8 mouse cellular contexts compared by ENCODE assay signal in the genomic region with DNA sequence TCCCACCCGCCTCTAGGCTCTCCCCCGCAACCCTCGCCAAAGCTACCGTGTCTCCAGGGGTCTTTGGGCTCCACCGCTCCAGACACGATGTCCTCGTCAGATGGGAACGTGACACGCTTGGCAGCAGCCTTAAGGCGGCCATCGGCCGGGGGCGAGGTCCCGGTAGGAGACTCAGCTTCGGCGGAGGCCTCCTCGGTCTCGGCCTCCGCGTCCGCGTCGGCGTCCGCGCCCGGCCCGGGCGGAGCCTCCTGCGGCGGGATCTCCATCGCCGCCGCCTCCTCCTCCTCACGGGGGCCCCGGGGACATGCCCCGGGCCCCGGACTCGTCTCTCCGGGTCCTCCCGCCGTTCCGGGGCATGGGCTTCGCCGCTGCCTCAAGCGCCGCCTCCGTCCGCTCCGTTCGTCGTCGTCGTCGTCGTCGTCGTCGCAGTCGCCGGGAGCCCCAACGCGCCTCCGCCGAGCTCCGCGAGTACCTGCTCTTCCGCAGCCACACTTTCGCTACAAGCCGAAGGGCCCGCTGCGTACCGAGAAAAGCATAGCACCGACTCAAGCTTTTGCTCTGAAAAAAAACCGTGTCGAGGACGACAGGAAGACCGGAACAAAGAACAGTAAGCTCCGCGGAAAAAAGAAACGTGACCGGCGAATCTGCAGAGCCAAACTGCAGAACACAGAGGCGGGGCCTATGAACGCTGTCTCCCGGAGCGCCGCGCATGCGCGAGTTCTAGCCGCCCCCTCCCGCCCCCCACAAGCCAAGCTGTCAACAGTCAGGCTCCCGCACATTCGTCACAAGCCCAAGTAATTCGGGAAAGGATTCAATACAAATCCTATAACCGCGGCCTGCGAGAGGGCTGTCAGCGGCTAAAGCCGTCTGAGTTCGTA. TPM values are rescaled to one million over a fixed set of nuclear protein-coding genes. Genes with fewer than 3 reads are reported as not detected.
DNase-seq lines count a peak whose midpoint lies in the region; ATAC-seq and TF ChIP-seq lines count a peak whose summit lies in the region.

No protein-coding gene starts in this region.

- H3K79me2 ChIP-seq in myocyte (ENCODE audit: control insufficient read depth, insufficient read depth), result peaks cover 45% of the 10 kb centered on the region

- H3K9me3 ChIP-seq in heart, embryonic 13.5 days, result no peaks in the 10 kb centered on the region
- no peaks in the 10 kb centered on the region for H3K9me3 ChIP-seq in kidney, postnatal 0 days (replicated peaks; ENCODE audit: low read length)
- H3K9me3 ChIP-seq in liver, embryonic 11.5 days (ENCODE audit: control insufficient read depth, low read length), result no peaks in the 10 kb centered on the region; the same call in 1 of the 2 replicates

- TF ChIP-seq CTCF in kidney, postnatal 0 days (IDR thresholded peaks at IDR 0.05; ENCODE audit: low read depth), result no peak

- peak; percentile 74 for TF ChIP-seq POLR2A in myocyte (IDR thresholded peaks at IDR 0.05; ENCODE audit: insufficient read length, low read depth)

- peak overlapping the region; percentile 100 for H3K27ac ChIP-seq in brown adipose tissue, adult 24 weeks (replicated peaks; ENCODE audit: low read depth, low read length)
- H3K27ac ChIP-seq in heart, embryonic 13.5 days (replicated peaks), result peak overlapping the region; percentile 91
- H3K27ac ChIP-seq in kidney, postnatal 0 days, result peak overlapping the region; percentile 94
- peak overlapping the region; percentile 90 for H3K27ac ChIP-seq in liver, embryonic 11.5 days (ENCODE audit: low read depth, low read length)

- peaks cover 31% of the 10 kb centered on the region for H3K36me3 ChIP-seq in heart, embryonic 13.5 days
- H3K36me3 ChIP-seq in kidney, postnatal 0 days (ENCODE audit: insufficient read depth, low read length), result 0 out of 2 replicates have a peak, but pooled peaks cover 19% of the 10 kb centered on the region
- peaks cover 25% of the 10 kb centered on the region for H3K36me3 ChIP-seq in liver, embryonic 11.5 days (ENCODE audit: control insufficient read depth, insufficient read depth, low read length)
- peaks cover 2% of the 10 kb centered on the region for H3K36me3 ChIP-seq in myocyte (ENCODE audit: control insufficient read depth, insufficient read depth)

- peak; percentile 83 for ATAC-seq in CD4-positive, CD25-positive, alpha-beta regulatory T cell, adult 4 months
- ATAC-seq in erythroid progenitor cell, adult 5-6 weeks (replicated peaks; ENCODE audit: low FRiP score, poor library complexity, severe bottlenecking), result peak; percentile 75
- peak; percentile 80; the same call in 1 of the 2 replicates for ATAC-seq in heart, embryonic 13.5 days (ENCODE audit: extremely low read depth, insufficient number of reproducible peaks, low FRiP score, low TSS enrichment)
- ATAC-seq in kidney, postnatal 0 days (replicated peaks; ENCODE audit: low FRiP score, low read depth), result peak; percentile 78
- ATAC-seq in liver, embryonic 11.5 days (replicated peaks; ENCODE audit: low FRiP score), result peak; percentile 77

- peak; percentile 98 for DNase-seq in kidney, postnatal 0 days (ENCODE audit: low spot score)
- DNase-seq in liver, embryonic 11.5 days (ENCODE audit: low spot score), result peak; percentile 94
- peak; percentile 93 to 99 for DNase-seq in spleen, postnatal 4 days (ENCODE audit: low spot score in 2 of 2)

- H3K4me3 ChIP-seq in brown adipose tissue, adult 24 weeks (ENCODE audit: insufficient read depth, low read depth, low read length), result peak overlapping the region; percentile 94
- H3K4me3 ChIP-seq in heart, embryonic 13.5 days, result peak overlapping the region; percentile 98
- H3K4me3 ChIP-seq in kidney, postnatal 0 days (replicated peaks; ENCODE audit: low read depth, low read length), result peak overlapping the region; percentile 80
- H3K4me3 ChIP-seq in liver, embryonic 11.5 days (ENCODE audit: low read depth, low read length), result peak overlapping the region; percentile 99
- H3K4me3 ChIP-seq in myocyte, result peak overlapping the region; percentile 85

- peak overlapping the region; percentile 98 for H3K4me2 ChIP-seq in heart, embryonic 13.5 days
- H3K4me2 ChIP-seq in kidney, postnatal 0 days (ENCODE audit: low read length), result peak overlapping the region; percentile 65
- H3K4me2 ChIP-seq in liver, embryonic 11.5 days, result peak overlapping the region; percentile 98
- peak overlapping the region; percentile 97 for H3K4me2 ChIP-seq in myocyte (ENCODE audit: low read depth)

- H3ac ChIP-seq in myocyte (ENCODE audit: control insufficient read depth, insufficient read length), result peak overlapping the region; percentile 38

- peak overlapping the region; percentile 98 for H3K9ac ChIP-seq in heart, embryonic 13.5 days
- H3K9ac ChIP-seq in kidney, postnatal 0 days (ENCODE audit: low read depth, low read length), result peak overlapping the region; percentile 94
- peak overlapping the region; percentile 94 for H3K9ac ChIP-seq in liver, embryonic 11.5 days (ENCODE audit: low read depth, low read length)

- peaks cover 28% of the 10 kb centered on the region for H3K4me1 ChIP-seq in brown adipose tissue, adult 24 weeks (ENCODE audit: control insufficient read depth, insufficient read depth, insufficient read length, low read length)
- peaks cover 54% of the 10 kb centered on the region for H3K4me1 ChIP-seq in heart, embryonic 13.5 days
- H3K4me1 ChIP-seq in kidney, postnatal 0 days (replicated peaks; ENCODE audit: insufficient read depth, low read length), result peaks cover 25% of the 10 kb centered on the region
- peaks cover 42% of the 10 kb centered on the region for H3K4me1 ChIP-seq in liver, embryonic 11.5 days (replicated peaks; ENCODE audit: control insufficient read depth, insufficient read depth, low read length)

- no peaks in the 10 kb centered on the region for H3K27me3 ChIP-seq in heart, embryonic 13.5 days (replicated peaks)
- H3K27me3 ChIP-seq in kidney, postnatal 0 days (ENCODE audit: insufficient read depth, low read length), result no peaks in the 10 kb centered on the region
- H3K27me3 ChIP-seq in liver, embryonic 11.5 days (replicated peaks; ENCODE audit: control insufficient read depth, insufficient read depth, low read length), result no peaks in the 10 kb centered on the region
- H3K27me3 ChIP-seq in myocyte (ENCODE audit: control insufficient read depth, insufficient read depth, insufficient read length), result no peaks in the 10 kb centered on the region

- WGBS in heart, embryonic 13.5 days, result under 1% methylated on average over 99 of the region's 102 CpGs
- WGBS in kidney, postnatal 0 days, result under 1% methylated on average over 102 of the region's 102 CpGs
- under 1% methylated on average over 102 of the region's 102 CpGs for WGBS in liver, embryonic 11.5 days

RNA-seq across cellular contexts. Expression of gene Ppp1r37, which starts 0.9 kb away (rescaled TPM):
- 1 to 10 TPM; 1.9 to 2.8 TPM for polyA plus RNA-seq in CD4-positive, CD25-positive, alpha-beta regulatory T cell, adult 4 months (2017; shearing (Covaris generic))
- polyA plus RNA-seq in brown adipose tissue, adult 24 weeks (2012; ENCODE audit: insufficient read depth, insufficient read length, missing spikeins), result 35.9 and 48.9 TPM in 2 replicates
- 51.1 and 51.5 TPM in 2 replicates for total RNA-seq in erythroid progenitor cell, adult 5-6 weeks (2015; ENCODE audit: low replicate concordance)
- 54.5 and 74.7 TPM in 2 replicates for total RNA-seq in erythroid progenitor cell, adult 5-6 weeks (2017; ENCODE audit: low replicate concordance)
- 15.0 and 17.2 TPM in 2 replicates for polyA plus RNA-seq in heart, embryonic 13.5 days (2015; fragmentation: Nextera tagmentation; extraction: Ambion mirVana)
- polyA plus RNA-seq in kidney, postnatal 0 days (2015; fragmentation: Nextera tagmentation; extraction: Ambion mirVana), result 15.3 and 17.1 TPM in 2 replicates
- 2.9 and 3.1 TPM in 2 replicates for polyA plus RNA-seq in liver, embryonic 11.5 days (2014; fragmentation: Nextera tagmentation; extraction: Ambion mirVana)
- polyA plus RNA-seq in myocyte (2012; fragmentation: generic; extraction: Trizol), result 48.4 TPM

RNA-seq across cellular contexts. Expression of gene Zfp296, which starts 15.1 kb away (rescaled TPM):
- 1 to 10 TPM; 1.7 to 1.9 TPM for polyA plus RNA-seq in CD4-positive, CD25-positive, alpha-beta regulatory T cell, adult 4 months (2017; shearing (Covaris generic))
- polyA plus RNA-seq in brown adipose tissue, adult 24 weeks (2012; ENCODE audit: insufficient read depth, insufficient read length, missing spikeins), result 0.67 and 0.75 TPM in 2 replicates
- total RNA-seq in erythroid progenitor cell, adult 5-6 weeks (2015; ENCODE audit: low replicate concordance), result not detected in 2 replicates
- total RNA-seq in erythroid progenitor cell, adult 5-6 weeks (2017; ENCODE audit: low replicate concordance), result 1.7 TPM in 1 of 2 replicates, not detected in the other
- 0.12 and 0.32 TPM in 2 replicates for polyA plus RNA-seq in heart, embryonic 13.5 days (2015; fragmentation: Nextera tagmentation; extraction: Ambion mirVana)
- 0.17 and 0.34 TPM in 2 replicates for polyA plus RNA-seq in kidney, postnatal 0 days (2015; fragmentation: Nextera tagmentation; extraction: Ambion mirVana)
- polyA plus RNA-seq in liver, embryonic 11.5 days (2014; fragmentation: Nextera tagmentation; extraction: Ambion mirVana), result 2.3 and 2.4 TPM in 2 replicates
- 1.5 TPM for polyA plus RNA-seq in myocyte (2012; fragmentation: generic; extraction: Trizol)

RNA-seq across cellular contexts. Expression of gene Gemin7, which starts 15.4 kb away (rescaled TPM):
- polyA plus RNA-seq in CD4-positive, CD25-positive, alpha-beta regulatory T cell, adult 4 months (2017; shearing (Covaris generic)), result 100 to 1,000 TPM in 1 of 2 experiments, 10 to 100 TPM in 1; 91.0 to 100 TPM
- polyA plus RNA-seq in brown adipose tissue, adult 24 weeks (2012; ENCODE audit: insufficient read depth, insufficient read length, missing spikeins), result 44.2 and 47.4 TPM in 2 replicates
- 78.9 and 80.1 TPM in 2 replicates for total RNA-seq in erythroid progenitor cell, adult 5-6 weeks (2015; ENCODE audit: low replicate concordance)
- 19.6 and 26.4 TPM in 2 replicates for total RNA-seq in erythroid progenitor cell, adult 5-6 weeks (2017; ENCODE audit: low replicate concordance)
- 114 and 134 TPM in 2 replicates for polyA plus RNA-seq in heart, embryonic 13.5 days (2015; fragmentation: Nextera tagmentation; extraction: Ambion mirVana)
- polyA plus RNA-seq in kidney, postnatal 0 days (2015; fragmentation: Nextera tagmentation; extraction: Ambion mirVana), result 164 and 167 TPM in 2 replicates
- polyA plus RNA-seq in liver, embryonic 11.5 days (2014; fragmentation: Nextera tagmentation; extraction: Ambion mirVana), result 133 and 142 TPM in 2 replicates
- polyA plus RNA-seq in myocyte (2012; fragmentation: generic; extraction: Trizol), result 89.8 TPM

RNA-seq across cellular contexts. Expression of gene Clasrp, which starts 42.3 kb away (rescaled TPM):
- 1 to 10 TPM; 9.0 to 9.4 TPM for polyA plus RNA-seq in CD4-positive, CD25-positive, alpha-beta regulatory T cell, adult 4 months (2017; shearing (Covaris generic))
- 9.6 and 17.9 TPM in 2 replicates for polyA plus RNA-seq in brown adipose tissue, adult 24 weeks (2012; ENCODE audit: insufficient read depth, insufficient read length, missing spikeins)
- 12.3 and 14.3 TPM in 2 replicates for total RNA-seq in erythroid progenitor cell, adult 5-6 weeks (2015; ENCODE audit: low replicate concordance)
- 19.9 and 45.4 TPM in 2 replicates for total RNA-seq in erythroid progenitor cell, adult 5-6 weeks (2017; ENCODE audit: low replicate concordance)
- polyA plus RNA-seq in heart, embryonic 13.5 days (2015; fragmentation: Nextera tagmentation; extraction: Ambion mirVana), result 30.8 and 31.8 TPM in 2 replicates
- 33.5 and 35.1 TPM in 2 replicates for polyA plus RNA-seq in kidney, postnatal 0 days (2015; fragmentation: Nextera tagmentation; extraction: Ambion mirVana)
- polyA plus RNA-seq in liver, embryonic 11.5 days (2014; fragmentation: Nextera tagmentation; extraction: Ambion mirVana), result 33.4 and 45.5 TPM in 2 replicates
- polyA plus RNA-seq in myocyte (2012; fragmentation: generic; extraction: Trizol), result 14.8 TPM

RNA-seq across cellular contexts. Expression of gene Nkpd1, which starts 44.4 kb away (rescaled TPM):
- not detected for polyA plus RNA-seq in CD4-positive, CD25-positive, alpha-beta regulatory T cell, adult 4 months (2017; shearing (Covaris generic))
- not detected in 2 replicates for polyA plus RNA-seq in brown adipose tissue, adult 24 weeks (2012; ENCODE audit: insufficient read depth, insufficient read length, missing spikeins)
- not detected in 2 replicates for total RNA-seq in erythroid progenitor cell, adult 5-6 weeks (2015; ENCODE audit: low replicate concordance)
- total RNA-seq in erythroid progenitor cell, adult 5-6 weeks (2017; ENCODE audit: low replicate concordance), result not detected in 2 replicates
- 0.06 TPM in 1 of 2 replicates, not detected in the other for polyA plus RNA-seq in heart, embryonic 13.5 days (2015; fragmentation: Nextera tagmentation; extraction: Ambion mirVana)
- not detected in 2 replicates for polyA plus RNA-seq in kidney, postnatal 0 days (2015; fragmentation: Nextera tagmentation; extraction: Ambion mirVana)
- polyA plus RNA-seq in liver, embryonic 11.5 days (2014; fragmentation: Nextera tagmentation; extraction: Ambion mirVana), result not detected in 2 replicates
- polyA plus RNA-seq in myocyte (2012; fragmentation: generic; extraction: Trizol), result 0.06 TPM

Comparison
In these comparisons a context has a peak if more than half of its experiments do, and no peak if none do; other contexts are left out.
1. Peak in every context shown above with its lines: DNase-seq, ATAC-seq, H3K4me3 ChIP-seq and H3K27ac ChIP-seq.